Mouse (Mus musculus) heart, embryonic 14.5 days (tissue): ENCODE data around the gene Thoc3. TPM values are rescaled to one million over a fixed set of nuclear protein-coding genes. Genes with fewer than 3 reads are reported as not detected.

ENCODE experiments used
- ATAC-seq: fragments of 200-750 bp; cut with Nextera tagmentation; 2 replicates; pipeline ENCODE4 v1.8.0; 2017; ENCODE audit warnings: low read depth, moderate TSS enrichment; ENCODE audit not compliant: insufficient number of reproducible peaks, insufficient read depth, low FRiP score
- H3K27ac ChIP-seq, 2 experiments: fragments of 200-500 bp in 1 of 2; fragments of 300-500 bp in 1 of 2; sonication (generic) in 1 of 2; replicated peaks in 1 of 2; 2 replicates each; pipeline ENCODE4 v1.5.1; 2012 to 2014; ENCODE audit warnings: low read depth in 2 of 2, low read length in 2 of 2, control low read depth in 1 of 2, mild to moderate bottlenecking in 1 of 2, mixed read lengths in 1 of 2; ENCODE audit not compliant: control insufficient read depth in 1 of 2, insufficient read depth in 1 of 2
- H3K27me3 ChIP-seq: fragments of 300-500 bp; sonication (generic); 2 replicates; pipeline ENCODE4 v1.6.1; 2014; ENCODE audit warnings: mild to moderate bottlenecking, low read length, control low read depth; ENCODE audit not compliant: control insufficient read depth, insufficient read depth
- H3K36me3 ChIP-seq: fragments of 300-500 bp; sonication (generic); 2 replicates; pipeline ENCODE4 v1.6.1; 2014; ENCODE audit warnings: mild to moderate bottlenecking, control low read depth, low read length, mixed read lengths; ENCODE audit not compliant: control insufficient read depth, insufficient read depth
- H3K4me1 ChIP-seq, 2 experiments: fragments of 200-500 bp in 1 of 2; fragments of 300-500 bp in 1 of 2; sonication (generic) in 1 of 2; 2 replicates each; pipeline ENCODE4 v1.6.1; 2012 to 2014; ENCODE audit warnings: low read length in 2 of 2, control low read depth in 1 of 2, mixed read lengths in 1 of 2; ENCODE audit not compliant: control insufficient read depth in 2 of 2, insufficient read depth in 2 of 2
- H3K4me2 ChIP-seq: fragments of 300-500 bp; sonication (generic); 2 replicates; pipeline ENCODE4 v1.6.1; 2014; ENCODE audit warnings: mild to moderate bottlenecking, low read length
- H3K4me3 ChIP-seq, 2 experiments: fragments of 200-500 bp in 1 of 2; fragments of 300-500 bp in 1 of 2; sonication (generic) in 1 of 2; 2 replicates each; pipeline ENCODE4 v1.5.1; 2012 to 2014; ENCODE audit warnings: low read length in 2 of 2, mild to moderate bottlenecking in 2 of 2, control low read depth in 1 of 2, low read depth in 1 of 2, moderate library complexity in 1 of 2; ENCODE audit not compliant: control insufficient read depth in 1 of 2, insufficient read depth in 1 of 2
- H3K9ac ChIP-seq: fragments of 300-500 bp; sonication (generic); 2 replicates; pipeline ENCODE4 v1.6.1; 2014; ENCODE audit warnings: mild to moderate bottlenecking, low read length
- H3K9me3 ChIP-seq: fragments of 300-500 bp; sonication (generic); 2 replicates; pipeline ENCODE4 v1.6.1; 2016; ENCODE audit warnings: low read length, control low read depth; ENCODE audit not compliant: control insufficient read depth
- WGBS: fragments of 180-500 bp; shearing (Covaris S2); extraction: QIAGEN DNeasy Blood & Tissue Kit; methylation state at CpG from one replicate; pipeline ENCODE4 v1.1.7; 2014; 5-methylcytosine and 5-hydroxymethylcytosine counted together
- polyA plus RNA-seq: library from polyadenylated mRNA; unstranded; fragments of >200 nt; fragmentation: Nextera tagmentation; extraction: Ambion mirVana; gene quantifications from 2 replicates; pipeline ENCODE4 v1.2.1, GENCODE M21; 2014

The Thoc3 gene
- polyA plus RNA-seq, 1 experiment from 2014 or later = 88.2 TPM

- H3K9me3 ChIP-seq = no peaks in the 10 kb centered on the region
- no peaks in the 10 kb centered on the region for H3K27me3 ChIP-seq
- H3K4me3 ChIP-seq = no peak overlapping the region
- H3K4me1 ChIP-seq = no peaks in the 10 kb centered on the region
- H3K4me2 ChIP-seq = no peak overlapping the region
- H3K36me3 ChIP-seq = no peaks in the 10 kb centered on the region
- no peak for ATAC-seq
- no peak overlapping the region for H3K9ac ChIP-seq
- 69% methylated on average over 7 of the region's 7 CpGs for WGBS
- H3K27ac ChIP-seq = no peak overlapping the region
Measured at GRCm38 (mm10) chr13:54439912-54440311, 28.7 kb downstream of the Thoc3 start.

- Histone ChIP-seq H3K4me2 (no peak overlapping the region), H3K9ac (no peak overlapping the region), H3K27me3 (no peaks in the 10 kb centered on the region), H3K36me3 (no peaks in the 10 kb centered on the region), H3K9me3 (no peaks in the 10 kb centered on the region), H3K27ac (no peak overlapping the region), H3K4me3 (no peak overlapping the region), H3K4me1 (no peaks in the 10 kb centered on the region)
- WGBS = 69% methylated on average over 3 of the region's 3 CpGs
- no peak for ATAC-seq
Measured at GRCm38 (mm10) chr13:54438814-54439213, 29.8 kb downstream of the Thoc3 start.

- H3K4me2 ChIP-seq = no peak overlapping the region
- WGBS = 60% methylated on average over 6 of the region's 6 CpGs
- no peaks in the 10 kb centered on the region for H3K27me3 ChIP-seq
- H3K36me3 ChIP-seq = no peaks in the 10 kb centered on the region
- no peak overlapping the region for H3K4me3 ChIP-seq
- no peaks in the 10 kb centered on the region for H3K9me3 ChIP-seq
- no peak overlapping the region for H3K27ac ChIP-seq
- no peak for ATAC-seq
- H3K4me1 ChIP-seq = no peaks in the 10 kb centered on the region
- H3K9ac ChIP-seq = no peak overlapping the region
Measured at GRCm38 (mm10) chr13:54437083-54437482, 31.6 kb downstream of the Thoc3 start.

GRCm38 (mm10) chr13:54436666-54437065, 32.0 kb downstream of the Thoc3 start:
- Histone ChIP-seq H3K4me3 (no peak overlapping the region), H3K27ac (no peak overlapping the region), H3K4me1 (no peaks in the 10 kb centered on the region), H3K27me3 (no peaks in the 10 kb centered on the region), H3K4me2 (no peak overlapping the region), H3K9ac (no peak overlapping the region), H3K9me3 (no peaks in the 10 kb centered on the region), H3K36me3 (no peaks in the 10 kb centered on the region)
- ATAC-seq = no peak
- 62% methylated on average over 5 of the region's 5 CpGs for WGBS

- 87% methylated on average over 9 of the region's 9 CpGs for WGBS
- no peak overlapping the region for H3K27ac ChIP-seq
- ATAC-seq = no peak
- H3K36me3 ChIP-seq = no peaks in the 10 kb centered on the region
- H3K27me3 ChIP-seq = no peaks in the 10 kb centered on the region
- no peaks in the 10 kb centered on the region for H3K4me1 ChIP-seq
- H3K9me3 ChIP-seq = no peaks in the 10 kb centered on the region
- no peak overlapping the region for H3K4me3 ChIP-seq
- H3K9ac ChIP-seq = no peak overlapping the region
- H3K4me2 ChIP-seq = no peak overlapping the region
Measured at GRCm38 (mm10) chr13:54431161-54431560, 37.5 kb downstream of the Thoc3 start.

- no peak for ATAC-seq
- Histone ChIP-seq H3K27me3 (no peaks in the 10 kb centered on the region), H3K4me3 (no peak overlapping the region), H3K36me3 (no peaks in the 10 kb centered on the region), H3K27ac (no peak overlapping the region), H3K4me2 (no peak overlapping the region), H3K4me1 (no peaks in the 10 kb centered on the region), H3K9ac (no peak overlapping the region), H3K9me3 (no peaks in the 10 kb centered on the region)
- 32% methylated on average over 2 of the region's 2 CpGs for WGBS
Measured at GRCm38 (mm10) chr13:54430051-54430450, 38.6 kb downstream of the Thoc3 start.

- Histone ChIP-seq H3K4me3 (no peak overlapping the region), H3K4me2 (no peak overlapping the region), H3K4me1 (no peaks in the 10 kb centered on the region), H3K9me3 (no peaks in the 10 kb centered on the region), H3K27ac (no peak overlapping the region), H3K9ac (no peak overlapping the region), H3K27me3 (no peaks in the 10 kb centered on the region), H3K36me3 (no peaks in the 10 kb centered on the region)
- WGBS = 75% methylated on average over 3 of the region's 3 CpGs
- ATAC-seq = no peak
Measured at GRCm38 (mm10) chr13:54428771-54429170, 39.9 kb downstream of the Thoc3 start.

- 60% methylated on average over 10 of the region's 10 CpGs for WGBS
- H3K36me3 ChIP-seq = no peaks in the 10 kb centered on the region
- ATAC-seq = no peak
- no peak overlapping the region for H3K4me2 ChIP-seq
- H3K9me3 ChIP-seq = 0 out of 2 replicates have a peak, but pooled peaks cover 3% of the 10 kb centered on the region
- H3K27me3 ChIP-seq = no peaks in the 10 kb centered on the region
- H3K4me1 ChIP-seq = no peaks in the 10 kb centered on the region
- H3K9ac ChIP-seq = no peak overlapping the region
- no peak overlapping the region for H3K27ac ChIP-seq
- no peak overlapping the region for H3K4me3 ChIP-seq
Measured at GRCm38 (mm10) chr13:54426781-54427655, 41.6 kb downstream of the Thoc3 start.
